Mouse (Mus musculus): ENCODE data around the gene Apc2. TPM values are rescaled to one million over a fixed set of nuclear protein-coding genes. Genes with fewer than 3 reads are reported as not detected.
A peak's percentile ranks its signal among the peaks of the same experiment; 100 is the strongest.

Gene Apc2
- polyA plus RNA-seq, 1 experiment from 2014 or later = 4.5 TPM

- peaks cover 25% of the 10 kb centered on the region for H3K4me1 ChIP-seq (ENCODE audit: control insufficient read depth, insufficient read depth, low read length)
- H3K9me3 ChIP-seq (ENCODE audit: control insufficient read depth, low read length) = no peaks in the 10 kb centered on the region
- peak within 1 kb of the TSS; percentile 76 for H3K4me2 ChIP-seq (ENCODE audit: low read depth, severe bottlenecking)
- peak within 1 kb of the TSS; percentile 60 for H3K9ac ChIP-seq (ENCODE audit: low read length)
- peaks cover 14% of the 10 kb centered on the region for H3K36me3 ChIP-seq (ENCODE audit: control insufficient read depth, insufficient read depth, low read length)
- under 1% methylated on average over 49 of the region's 49 CpGs for WGBS
- no peaks in the 10 kb centered on the region for H3K27me3 ChIP-seq (ENCODE audit: control insufficient read depth, insufficient read depth, low read length)
- DNase-seq (ENCODE audit: low spot score) = peak; percentile 98
- ATAC-seq (ENCODE audit: insufficient number of reproducible peaks, low FRiP score, low TSS enrichment, low read depth) = peak; percentile 91
- H3K4me3 ChIP-seq (ENCODE audit: low read depth, low read length) = peak within 1 kb of the TSS; percentile 36
- H3K27ac ChIP-seq (replicated peaks; ENCODE audit: low read depth, low read length) = peak within 1 kb of the TSS; percentile 86
These were observed 34.9 kb upstream of the Apc2 start, which contains the start of the genes Gamt and Dazap1 for GRCm38 (mm10) chr10:80260642-80261584. Gene Gamt, minus strand, starts transcription at chr10:80261012. Gene Dazap1, plus strand, starts transcription at chr10:80261486.

- ATAC-seq (ENCODE audit: insufficient number of reproducible peaks, low FRiP score, low TSS enrichment, low read depth) = peak; percentile 24
- WGBS = under 1% methylated on average over 14 of the region's 14 CpGs
- H3K4me1 ChIP-seq (ENCODE audit: control insufficient read depth, insufficient read depth, low read length) = peaks cover 29% of the 10 kb centered on the region
- no peaks in the 10 kb centered on the region for H3K9me3 ChIP-seq (ENCODE audit: control insufficient read depth, low read length)
- peak overlapping the region; percentile 36 for H3K4me3 ChIP-seq (ENCODE audit: low read depth, low read length)
- H3K36me3 ChIP-seq (ENCODE audit: control insufficient read depth, insufficient read depth, low read length) = peaks cover 12% of the 10 kb centered on the region
- peak; percentile 92 for DNase-seq (ENCODE audit: low spot score)
- peak overlapping the region; percentile 76 for H3K4me2 ChIP-seq (ENCODE audit: low read depth, severe bottlenecking)
- peak overlapping the region; percentile 86 for H3K27ac ChIP-seq (replicated peaks; ENCODE audit: low read depth, low read length)
- H3K9ac ChIP-seq (ENCODE audit: low read length) = peak overlapping the region; percentile 5; the same call in 1 of the 2 replicates
- H3K27me3 ChIP-seq (ENCODE audit: control insufficient read depth, insufficient read depth, low read length) = no peaks in the 10 kb centered on the region
These were observed 34.2 kb upstream of the Apc2 start for GRCm38 (mm10) chr10:80261585-80261968.

GRCm38 (mm10) chr10:80262169-80262568, 33.6 kb upstream of the Apc2 start:
- H3K9ac ChIP-seq (ENCODE audit: low read length) = no peak overlapping the region
- no peak overlapping the region; the same call in 1 of the 2 replicates for H3K27ac ChIP-seq (replicated peaks; ENCODE audit: low read depth, low read length)
- peaks cover 33% of the 10 kb centered on the region for H3K4me1 ChIP-seq (ENCODE audit: control insufficient read depth, insufficient read depth, low read length)
- peak overlapping the region; percentile 76; the same call in 1 of the 2 replicates for H3K4me2 ChIP-seq (ENCODE audit: low read depth, severe bottlenecking)
- 0 out of 2 replicates have a peak overlapping the region, but pooled peaks have one; percentile 8 for H3K4me3 ChIP-seq (ENCODE audit: low read depth, low read length)
- DNase-seq (ENCODE audit: low spot score) (no peak), ATAC-seq (ENCODE audit: insufficient number of reproducible peaks, low FRiP score, low TSS enrichment, low read depth) (no peak)
- no peaks in the 10 kb centered on the region for H3K9me3 ChIP-seq (ENCODE audit: control insufficient read depth, low read length)
- WGBS = 74% methylated on average over 12 of the region's 12 CpGs
- no peaks in the 10 kb centered on the region for H3K27me3 ChIP-seq (ENCODE audit: control insufficient read depth, insufficient read depth, low read length)
- H3K36me3 ChIP-seq (ENCODE audit: control insufficient read depth, insufficient read depth, low read length) = peaks cover 6% of the 10 kb centered on the region; the same call in 1 of the 2 replicates

GRCm38 (mm10) chr10:80262776-80263365, 32.9 kb upstream of the Apc2 start:
- H3K4me2 ChIP-seq (ENCODE audit: low read depth, severe bottlenecking) = no peak overlapping the region
- DNase-seq (ENCODE audit: low spot score) = no peak
- no peak for ATAC-seq (ENCODE audit: insufficient number of reproducible peaks, low FRiP score, low TSS enrichment, low read depth)
- no peak overlapping the region for H3K27ac ChIP-seq (replicated peaks; ENCODE audit: low read depth, low read length)
- H3K4me1 ChIP-seq (ENCODE audit: control insufficient read depth, insufficient read depth, low read length) = peaks cover 38% of the 10 kb centered on the region
- H3K36me3 ChIP-seq (ENCODE audit: control insufficient read depth, insufficient read depth, low read length) = peaks cover 6% of the 10 kb centered on the region; the same call in 1 of the 2 replicates
- no peak overlapping the region for H3K9ac ChIP-seq (ENCODE audit: low read length)
- H3K9me3 ChIP-seq (ENCODE audit: control insufficient read depth, low read length) = no peaks in the 10 kb centered on the region
- 94% methylated on average over 10 of the region's 10 CpGs for WGBS
- H3K27me3 ChIP-seq (ENCODE audit: control insufficient read depth, insufficient read depth, low read length) = no peaks in the 10 kb centered on the region
- no peak overlapping the region for H3K4me3 ChIP-seq (ENCODE audit: low read depth, low read length)

GRCm38 (mm10) chr10:80264341-80265148, 31.2 kb upstream of the Apc2 start:
- H3K27ac ChIP-seq (replicated peaks; ENCODE audit: low read depth, low read length) = no peak overlapping the region; the same call in 1 of the 2 replicates
- ATAC-seq (ENCODE audit: insufficient number of reproducible peaks, low FRiP score, low TSS enrichment, low read depth) (peak; percentile 40; the same call in 1 of the 2 replicates), DNase-seq (ENCODE audit: low spot score) (peak; percentile 98)
- peak overlapping the region; percentile 59 for H3K4me3 ChIP-seq (ENCODE audit: low read depth, low read length)
- H3K9ac ChIP-seq (ENCODE audit: low read length) = peak overlapping the region; percentile 90
- peaks cover 36% of the 10 kb centered on the region for H3K4me1 ChIP-seq (ENCODE audit: control insufficient read depth, insufficient read depth, low read length)
- no peaks in the 10 kb centered on the region for H3K27me3 ChIP-seq (ENCODE audit: control insufficient read depth, insufficient read depth, low read length)
- WGBS = 1% methylated on average over 81 of the region's 81 CpGs
- no peaks in the 10 kb centered on the region for H3K9me3 ChIP-seq (ENCODE audit: control insufficient read depth, low read length)
- H3K36me3 ChIP-seq (ENCODE audit: control insufficient read depth, insufficient read depth, low read length) = peaks cover 6% of the 10 kb centered on the region; the same call in 1 of the 2 replicates
- peak overlapping the region; percentile 86 for H3K4me2 ChIP-seq (ENCODE audit: low read depth, severe bottlenecking)

GRCm38 (mm10) chr10:80265149-80265486, 30.7 kb upstream of the Apc2 start:
- H3K4me1 ChIP-seq (ENCODE audit: control insufficient read depth, insufficient read depth, low read length) = peaks cover 30% of the 10 kb centered on the region
- DNase-seq (ENCODE audit: low spot score) = no peak
- H3K27ac ChIP-seq (replicated peaks; ENCODE audit: low read depth, low read length) = no peak overlapping the region
- peak overlapping the region; percentile 90 for H3K9ac ChIP-seq (ENCODE audit: low read length)
- H3K4me2 ChIP-seq (ENCODE audit: low read depth, severe bottlenecking) = peak overlapping the region; percentile 86
- no peaks in the 10 kb centered on the region for H3K9me3 ChIP-seq (ENCODE audit: control insufficient read depth, low read length)
- under 1% methylated on average over 18 of the region's 18 CpGs for WGBS
- peaks cover 9% of the 10 kb centered on the region; the same call in 1 of the 2 replicates for H3K36me3 ChIP-seq (ENCODE audit: control insufficient read depth, insufficient read depth, low read length)
- H3K27me3 ChIP-seq (ENCODE audit: control insufficient read depth, insufficient read depth, low read length) = no peaks in the 10 kb centered on the region
- no peak for ATAC-seq (ENCODE audit: insufficient number of reproducible peaks, low FRiP score, low TSS enrichment, low read depth)
- H3K4me3 ChIP-seq (ENCODE audit: low read depth, low read length) = peak overlapping the region; percentile 59

- H3K9ac ChIP-seq (ENCODE audit: low read length) = no peak overlapping the region
- H3K9me3 ChIP-seq (ENCODE audit: control insufficient read depth, low read length) = no peaks in the 10 kb centered on the region
- no peak overlapping the region for H3K4me2 ChIP-seq (ENCODE audit: low read depth, severe bottlenecking)
- ATAC-seq (ENCODE audit: insufficient number of reproducible peaks, low FRiP score, low TSS enrichment, low read depth) (no peak), DNase-seq (ENCODE audit: low spot score) (no peak)
- no peaks in the 10 kb centered on the region for H3K27me3 ChIP-seq (ENCODE audit: control insufficient read depth, insufficient read depth, low read length)
- peaks cover 23% of the 10 kb centered on the region; the same call in 1 of the 2 replicates for H3K36me3 ChIP-seq (ENCODE audit: control insufficient read depth, insufficient read depth, low read length)
- H3K4me3 ChIP-seq (ENCODE audit: low read depth, low read length) = no peak overlapping the region
- 98% methylated on average over 2 of the region's 2 CpGs for WGBS
- H3K27ac ChIP-seq (replicated peaks; ENCODE audit: low read depth, low read length) = no peak overlapping the region
- peaks cover 21% of the 10 kb centered on the region for H3K4me1 ChIP-seq (ENCODE audit: control insufficient read depth, insufficient read depth, low read length)
These were observed 25.7 kb upstream of the Apc2 start for GRCm38 (mm10) chr10:80270099-80270498.

Data from limb, embryonic 11.5 days (tissue).